Mouse (Mus musculus): ENCODE measurements at regions not wholly inside any gene's neighbourhood (a gene's known extent, or its start where the extent isn't known, plus 50 kb on each side); places are given as distances from the start of the nearest gene placed in this dataset.
A peak's percentile ranks its signal among the peaks of the same experiment; 100 is the strongest.

GRCm38 (mm10) chr6:52410711-52411110 lies 97.4 kb downstream of the Evx1 start:
- Histone ChIP-seq H3K9me3 (ENCODE audit: low read depth, low read length) (no peaks in the 10 kb centered on the region), H3K9ac (no peak overlapping the region), H3K27me3 (ENCODE audit: insufficient read depth, low read length) (no peaks in the 10 kb centered on the region), H3K27ac (ENCODE audit: low read depth) (peak overlapping the region; percentile 69), H3K4me2 (no peak overlapping the region), H3K4me1 (ENCODE audit: insufficient read depth) (no peaks in the 10 kb centered on the region), H3K4me3 (ENCODE audit: low read depth, low read length) (no peak overlapping the region), H3K36me3 (ENCODE audit: insufficient read depth) (no peaks in the 10 kb centered on the region)
- TF ChIP-seq CTCF (IDR thresholded peaks at IDR 0.05; ENCODE audit: low read depth), result no peak
- peak; percentile 71; the same call in 1 of the 2 replicates for ATAC-seq (ENCODE audit: insufficient read depth)
- peak; percentile 76 for DNase-seq
- WGBS, result 29% methylated on average over 5 of the region's 5 CpGs

DNA sequence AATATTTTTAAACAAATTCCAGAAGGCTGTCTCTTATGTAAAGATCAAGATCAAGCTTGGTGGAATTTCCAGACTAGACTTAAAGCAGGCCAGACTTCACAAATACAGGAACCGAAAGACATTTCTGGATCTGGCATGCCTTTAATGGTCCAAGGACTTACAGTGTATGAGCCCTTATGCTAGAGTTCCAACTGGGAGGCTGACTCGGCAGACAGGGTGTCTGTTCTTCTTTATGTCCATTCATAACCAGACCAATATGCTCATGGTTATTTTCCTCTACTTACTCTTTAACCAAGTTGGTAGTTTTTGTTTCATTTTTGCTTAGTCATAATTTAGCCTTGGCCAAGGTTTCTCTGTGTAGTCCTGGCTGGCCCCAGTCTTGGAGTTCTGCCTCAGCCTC lies 98.0 kb downstream of the Evx1 start:
- Histone ChIP-seq H3K27me3 (ENCODE audit: insufficient read depth, low read length) (no peaks in the 10 kb centered on the region), H3K9ac (no peak overlapping the region), H3K4me2 (no peak overlapping the region), H3K36me3 (ENCODE audit: insufficient read depth) (no peaks in the 10 kb centered on the region), H3K4me1 (ENCODE audit: insufficient read depth) (peaks cover 4% of the 10 kb centered on the region; the same call in 1 of the 2 replicates), H3K27ac (ENCODE audit: low read depth) (peak overlapping the region; percentile 54), H3K4me3 (ENCODE audit: low read depth, low read length) (no peak overlapping the region), H3K9me3 (ENCODE audit: low read depth, low read length) (no peaks in the 10 kb centered on the region)
- TF ChIP-seq CTCF (IDR thresholded peaks at IDR 0.05; ENCODE audit: low read depth), result no peak
- WGBS, result 75% methylated on average over 2 of the region's 2 CpGs
- no peak for ATAC-seq (ENCODE audit: insufficient read depth)
- DNase-seq, result peak; percentile 24

DNA sequence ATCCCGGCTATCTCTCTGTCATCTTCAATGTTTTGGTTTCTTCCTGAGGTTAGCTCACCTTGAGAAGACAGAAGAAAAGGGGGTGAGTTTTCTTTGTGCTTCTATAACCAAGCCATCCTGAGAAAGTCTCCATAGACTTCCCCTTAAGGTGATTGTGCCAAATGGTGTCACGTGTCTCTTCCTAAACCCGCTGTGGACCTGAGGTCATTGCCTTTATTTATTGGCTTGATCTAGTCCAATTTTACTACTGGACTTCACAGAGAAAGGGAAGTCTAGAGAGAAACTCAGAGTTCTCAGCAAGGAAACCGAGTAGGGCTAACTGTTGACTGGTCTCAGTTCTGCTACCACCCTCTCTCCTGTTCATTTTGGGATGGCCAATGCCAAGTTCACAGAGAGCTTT lies 100.3 kb downstream of the Evx1 start:
- H3K4me3 ChIP-seq (ENCODE audit: low read depth, low read length), result no peak overlapping the region
- no peak for ATAC-seq (ENCODE audit: insufficient read depth)
- H3K36me3 ChIP-seq (ENCODE audit: insufficient read depth), result no peaks in the 10 kb centered on the region
- H3K27me3 ChIP-seq (ENCODE audit: insufficient read depth, low read length), result no peaks in the 10 kb centered on the region
- H3K9me3 ChIP-seq (ENCODE audit: low read depth, low read length), result no peaks in the 10 kb centered on the region
- peaks cover 17% of the 10 kb centered on the region for H3K4me1 ChIP-seq (ENCODE audit: insufficient read depth)
- H3K27ac ChIP-seq (ENCODE audit: low read depth), result no peak overlapping the region
- H3K9ac ChIP-seq, result no peak overlapping the region
- 87% methylated on average over 4 of the region's 4 CpGs for WGBS
- no peak overlapping the region for H3K4me2 ChIP-seq
- no peak for DNase-seq
- TF ChIP-seq CTCF (IDR thresholded peaks at IDR 0.05; ENCODE audit: low read depth), result no peak

GRCm38 (mm10) chr6:52415341-52415946 lies 102.1 kb downstream of the Evx1 start:
- Histone ChIP-seq H3K4me3 (ENCODE audit: low read depth, low read length) (no peak overlapping the region), H3K27ac (ENCODE audit: low read depth) (no peak overlapping the region), H3K9ac (no peak overlapping the region), H3K27me3 (ENCODE audit: insufficient read depth, low read length) (no peaks in the 10 kb centered on the region), H3K4me1 (ENCODE audit: insufficient read depth) (peaks cover 23% of the 10 kb centered on the region), H3K36me3 (ENCODE audit: insufficient read depth) (no peaks in the 10 kb centered on the region), H3K9me3 (ENCODE audit: low read depth, low read length) (no peaks in the 10 kb centered on the region), H3K4me2 (no peak overlapping the region)
- DNase-seq (no peak), ATAC-seq (ENCODE audit: insufficient read depth) (no peak)
- WGBS, result 87% methylated on average over 14 of the region's 14 CpGs
- TF ChIP-seq CTCF (IDR thresholded peaks at IDR 0.05; ENCODE audit: low read depth), result no peak

GRCm38 (mm10) chr6:52416491-52416890 lies 103.2 kb downstream of the Evx1 start:
- Histone ChIP-seq H3K4me2 (no peak overlapping the region), H3K4me3 (ENCODE audit: low read depth, low read length) (no peak overlapping the region), H3K27me3 (ENCODE audit: insufficient read depth, low read length) (no peaks in the 10 kb centered on the region), H3K36me3 (ENCODE audit: insufficient read depth) (no peaks in the 10 kb centered on the region), H3K4me1 (ENCODE audit: insufficient read depth) (peaks cover 23% of the 10 kb centered on the region), H3K27ac (ENCODE audit: low read depth) (peak overlapping the region; percentile 94), H3K9me3 (ENCODE audit: low read depth, low read length) (no peaks in the 10 kb centered on the region), H3K9ac (no peak overlapping the region)
- peak; percentile 76 for DNase-seq
- no peak for TF ChIP-seq CTCF (IDR thresholded peaks at IDR 0.05; ENCODE audit: low read depth)
- peak; percentile 7; the same call in 1 of the 2 replicates for ATAC-seq (ENCODE audit: insufficient read depth)
- 39% methylated on average over 3 of the region's 3 CpGs for WGBS

GRCm38 (mm10) chr6:52417439-52418124 lies 104.3 kb downstream of the Evx1 start:
- ATAC-seq (ENCODE audit: insufficient read depth) (peak; percentile 89), DNase-seq (peak; percentile 96)
- Histone ChIP-seq H3K27ac (ENCODE audit: low read depth) (peak overlapping the region; percentile 94), H3K36me3 (ENCODE audit: insufficient read depth) (no peaks in the 10 kb centered on the region), H3K9ac (no peak overlapping the region), H3K4me2 (peak overlapping the region; percentile 31), H3K27me3 (ENCODE audit: insufficient read depth, low read length) (no peaks in the 10 kb centered on the region), H3K4me3 (ENCODE audit: low read depth, low read length) (no peak overlapping the region), H3K9me3 (ENCODE audit: low read depth, low read length) (no peaks in the 10 kb centered on the region), H3K4me1 (ENCODE audit: insufficient read depth) (peaks cover 23% of the 10 kb centered on the region)
- no peak for TF ChIP-seq CTCF (IDR thresholded peaks at IDR 0.05; ENCODE audit: low read depth)
- 14% methylated on average over 10 of the region's 10 CpGs for WGBS

DNA sequence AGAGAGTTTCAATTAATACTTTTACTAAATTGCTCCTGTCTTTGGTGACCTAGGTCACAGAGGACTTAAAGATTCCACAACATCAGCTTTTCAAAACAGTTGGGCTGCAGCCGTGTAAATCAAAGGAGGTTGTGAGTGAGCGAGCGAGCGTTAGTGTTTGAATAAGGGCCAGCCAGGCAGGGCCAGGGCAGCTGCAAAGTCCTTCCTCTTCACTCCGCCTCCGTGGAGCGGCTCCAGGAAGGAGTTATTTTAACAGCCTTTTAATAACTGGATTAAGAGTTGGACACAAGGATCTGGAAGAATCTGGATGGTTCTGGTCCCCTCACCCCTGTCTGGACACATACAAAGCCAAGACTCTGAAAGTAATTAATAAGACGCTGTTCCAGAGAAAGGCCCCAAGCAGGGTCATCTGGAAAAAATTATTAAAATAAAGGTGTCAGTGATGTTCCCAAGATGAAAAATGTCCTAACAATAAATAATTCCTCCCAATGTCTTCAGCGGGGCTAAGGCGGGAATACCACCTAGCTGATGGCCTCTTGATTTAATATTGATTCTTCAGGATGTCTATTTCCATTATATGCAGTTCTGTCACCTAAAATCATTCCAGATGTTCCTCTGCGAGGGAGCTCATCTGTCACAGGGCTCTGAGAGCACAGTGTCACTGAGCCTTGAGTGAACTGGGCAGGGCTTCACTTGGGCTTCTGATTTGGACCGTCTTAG lies 105.3 kb downstream of the Evx1 start:
- H3K4me1 ChIP-seq (ENCODE audit: insufficient read depth), result peaks cover 23% of the 10 kb centered on the region
- H3K9me3 ChIP-seq (ENCODE audit: low read depth, low read length), result no peaks in the 10 kb centered on the region
- no peaks in the 10 kb centered on the region for H3K36me3 ChIP-seq (ENCODE audit: insufficient read depth)
- no peak for TF ChIP-seq CTCF (IDR thresholded peaks at IDR 0.05; ENCODE audit: low read depth)
- no peak overlapping the region for H3K4me3 ChIP-seq (ENCODE audit: low read depth, low read length)
- ATAC-seq (ENCODE audit: insufficient read depth), result peak; percentile 64
- H3K9ac ChIP-seq, result no peak overlapping the region
- H3K27ac ChIP-seq (ENCODE audit: low read depth), result peak overlapping the region; percentile 94
- DNase-seq, result peak; percentile 92
- H3K27me3 ChIP-seq (ENCODE audit: insufficient read depth, low read length), result no peaks in the 10 kb centered on the region
- WGBS, result 11% methylated on average over 12 of the region's 12 CpGs
- no peak overlapping the region for H3K4me2 ChIP-seq

Data from lung, embryonic 14.5 days (tissue).